Mouse (Mus musculus): ENCODE measurements around the gene Abt1. TPM values are rescaled to one million over a fixed set of nuclear protein-coding genes. Genes with fewer than 3 reads are reported as not detected.
A peak's percentile ranks its signal among the peaks of the same experiment; 100 is the strongest.

The Abt1 gene
- total RNA-seq, 2 experiments from 2014 or later = 10.7 to 13.7 TPM

DNA sequence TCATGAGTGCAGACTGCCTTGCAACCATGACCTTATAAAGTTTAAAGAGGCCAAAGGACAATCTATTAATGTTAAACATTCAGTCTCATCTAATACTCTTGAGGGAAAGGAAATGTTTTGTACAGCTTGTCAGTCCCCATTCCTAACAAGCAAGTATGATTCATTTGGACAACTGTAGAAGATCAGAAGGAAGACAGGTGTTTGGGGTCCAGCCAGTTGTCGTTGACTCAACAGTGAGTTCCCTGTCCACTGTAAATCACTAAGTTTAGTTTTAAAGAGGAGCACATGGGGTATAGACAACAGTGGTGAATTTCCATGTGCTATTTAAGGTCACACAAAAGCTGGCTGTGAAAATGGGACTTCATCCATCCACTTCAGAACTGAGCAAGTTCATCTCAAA is 51.2 kb downstream of the Abt1 start:
- no peak for ATAC-seq (replicated peaks; ENCODE audit: low FRiP score, low TSS enrichment, poor library complexity, severe bottlenecking)

DNA sequence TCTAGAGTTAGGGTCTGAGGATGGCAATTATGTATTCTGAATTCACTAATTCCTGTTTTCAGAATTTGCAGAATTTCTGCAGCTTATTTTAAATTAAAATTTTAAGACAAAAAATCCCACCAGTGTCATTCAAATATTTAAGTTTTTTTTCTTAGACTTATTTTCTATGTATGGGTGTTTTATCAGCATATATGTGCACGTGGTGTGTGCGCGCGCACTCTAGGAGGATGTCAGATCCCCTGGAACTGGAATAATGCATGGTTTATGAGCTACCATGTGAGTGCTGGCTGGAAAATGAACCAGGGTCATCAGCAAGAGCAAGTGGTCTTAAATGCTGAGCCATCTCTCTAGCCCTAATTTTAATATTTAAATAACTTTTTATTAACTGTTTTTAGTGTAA is 53.6 kb downstream of the Abt1 start:
- ATAC-seq (replicated peaks; ENCODE audit: low FRiP score, low TSS enrichment, poor library complexity, severe bottlenecking) = no peak

GRCm38 (mm10) chr13:23369421-23369765 is 54.3 kb downstream of the Abt1 start:
- ATAC-seq (replicated peaks; ENCODE audit: low FRiP score, low TSS enrichment, poor library complexity, severe bottlenecking) = peak; percentile 59

DNA sequence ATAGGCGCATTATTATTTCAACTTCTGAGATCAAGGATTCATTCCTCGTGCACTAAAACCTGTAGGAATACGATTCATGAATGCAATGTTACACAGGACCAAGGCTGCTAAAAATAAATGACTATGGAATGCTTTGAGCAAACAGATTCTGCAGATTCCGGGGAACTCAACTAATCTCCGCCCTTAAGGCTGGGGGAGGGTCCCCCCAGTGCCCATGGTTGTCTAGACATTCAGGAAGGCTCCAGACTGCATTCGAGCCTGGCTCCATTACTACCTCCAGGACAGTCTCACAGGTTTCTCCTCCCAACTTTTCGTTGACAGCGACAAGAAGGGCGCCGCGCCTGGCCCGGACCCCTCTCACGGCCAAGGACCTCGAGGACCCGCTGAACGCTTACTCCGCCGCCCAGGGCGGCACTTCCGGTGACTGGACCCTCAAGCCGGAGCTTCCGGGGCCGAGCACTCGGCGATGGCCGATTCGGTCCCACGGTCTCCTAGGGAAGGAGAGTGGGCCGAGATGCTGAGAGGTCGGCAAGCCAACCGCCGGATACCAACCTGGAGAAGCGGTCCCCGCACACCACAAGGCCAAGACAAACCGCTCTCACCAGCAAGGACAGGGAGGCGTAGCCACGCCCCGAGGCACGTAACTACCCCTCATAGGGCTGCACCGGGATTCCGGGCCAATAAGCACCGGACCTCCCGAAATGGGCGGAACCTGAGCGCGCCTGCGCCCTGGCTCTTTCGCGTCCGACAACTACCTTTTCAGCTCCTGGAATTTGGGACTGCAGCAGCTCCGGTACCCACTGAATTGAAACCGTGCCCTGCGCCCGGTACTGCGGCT is 54.9 kb downstream of the Abt1 start, which contains the start of gene Zfp322a:
TSS of gene Zfp322a (minus strand) at position 626 of the 838 bp plus-strand sequence.
- ATAC-seq (replicated peaks; ENCODE audit: low FRiP score, low TSS enrichment, poor library complexity, severe bottlenecking) = peak; percentile 98

Other genes starting within 250 kb of the Abt1 start
- gene Vmn1r220, start 235.9 kb downstream of the Abt1 start, total RNA-seq (2014; fragmentation: Nextera tagmentation) = not detected in 2 replicates
- gene Vmn1r220, start 235.9 kb downstream of the Abt1 start, total RNA-seq (2017) = not detected in 2 replicates
- gene Vmn1r221, start 209.7 kb downstream of the Abt1 start, total RNA-seq (2014; fragmentation: Nextera tagmentation) = not detected in 2 replicates
- not detected in 2 replicates for gene Vmn1r221, start 209.7 kb downstream of the Abt1 start, total RNA-seq (2017)
- gene Vmn1r222, start 187.9 kb downstream of the Abt1 start, total RNA-seq (2014; fragmentation: Nextera tagmentation) = not detected in 2 replicates
- gene Vmn1r222, start 187.9 kb downstream of the Abt1 start, total RNA-seq (2017) = not detected in 2 replicates
- not detected in 2 replicates for gene Vmn1r223, start 176.7 kb downstream of the Abt1 start, total RNA-seq (2014; fragmentation: Nextera tagmentation)
- gene Vmn1r223, start 176.7 kb downstream of the Abt1 start, total RNA-seq (2017) = not detected in 2 replicates
- gene Zfp322a, start 54.7 kb downstream of the Abt1 start, total RNA-seq (2014; fragmentation: Nextera tagmentation) = 16.0 and 23.2 TPM in 2 replicates
- 64.7 and 75.8 TPM in 2 replicates for gene Zfp322a, start 54.7 kb downstream of the Abt1 start, total RNA-seq (2017)
- gene Btn1a1, start 42.0 kb upstream of the Abt1 start, total RNA-seq (2014; fragmentation: Nextera tagmentation) = not detected in 2 replicates
- gene Btn1a1, start 42.0 kb upstream of the Abt1 start, total RNA-seq (2017) = not detected in 2 replicates
- not detected in 2 replicates for gene Btn2a2, start 65.0 kb upstream of the Abt1 start, total RNA-seq (2014; fragmentation: Nextera tagmentation)
- gene Btn2a2, start 65.0 kb upstream of the Abt1 start, total RNA-seq (2017) = not detected in 2 replicates
- 115 and 209 TPM in 2 replicates for gene Hist1h4h, start 107.2 kb upstream of the Abt1 start, total RNA-seq (2014; fragmentation: Nextera tagmentation)
- 683 and 1,187 TPM in 2 replicates for gene Hist1h4h, start 107.2 kb upstream of the Abt1 start, total RNA-seq (2017)
- 41.1 and 66.5 TPM in 2 replicates for gene Hist1h2af, start 110.0 kb upstream of the Abt1 start, total RNA-seq (2014; fragmentation: Nextera tagmentation)
- 1,297 and 1,759 TPM in 2 replicates for gene Hist1h2af, start 110.0 kb upstream of the Abt1 start, total RNA-seq (2017)
- gene Hist1h3g, start 111.6 kb upstream of the Abt1 start, total RNA-seq (2014; fragmentation: Nextera tagmentation) = 189 and 293 TPM in 2 replicates
- 189 and 625 TPM in 2 replicates for gene Hist1h3g, start 111.6 kb upstream of the Abt1 start, total RNA-seq (2017)
- gene Hist1h2bh, start 119.5 kb upstream of the Abt1 start, total RNA-seq (2014; fragmentation: Nextera tagmentation) = 31.9 and 110 TPM in 2 replicates
- gene Hist1h2bh, start 119.5 kb upstream of the Abt1 start, total RNA-seq (2017) = 85.7 and 165 TPM in 2 replicates
- 31.6 and 53.6 TPM in 2 replicates for gene Hist1h3f, start 120.2 kb upstream of the Abt1 start, total RNA-seq (2014; fragmentation: Nextera tagmentation)
- 69.9 and 132 TPM in 2 replicates for gene Hist1h3f, start 120.2 kb upstream of the Abt1 start, total RNA-seq (2017)
- gene Hist1h4f, start 127.8 kb upstream of the Abt1 start, total RNA-seq (2014; fragmentation: Nextera tagmentation) = 281 and 340 TPM in 2 replicates
- gene Hist1h4f, start 127.8 kb upstream of the Abt1 start, total RNA-seq (2017) = 1,052 and 1,693 TPM in 2 replicates
- gene Hist1h1d, start 129.4 kb upstream of the Abt1 start, total RNA-seq (2014; fragmentation: Nextera tagmentation) = 29.5 and 42.3 TPM in 2 replicates
- 81.4 and 84.0 TPM in 2 replicates for gene Hist1h1d, start 129.4 kb upstream of the Abt1 start, total RNA-seq (2017)
- 124 and 193 TPM in 2 replicates for gene Hist1h3e, start 138.5 kb upstream of the Abt1 start, total RNA-seq (2014; fragmentation: Nextera tagmentation)
- 254 and 322 TPM in 2 replicates for gene Hist1h3e, start 138.5 kb upstream of the Abt1 start, total RNA-seq (2017)
- 5.7 and 12.6 TPM in 2 replicates for gene Hist1h2ae, start 147.4 kb upstream of the Abt1 start, total RNA-seq (2014; fragmentation: Nextera tagmentation)
- 237 and 359 TPM in 2 replicates for gene Hist1h2ae, start 147.4 kb upstream of the Abt1 start, total RNA-seq (2017)
- gene Hist1h2bg, start 147.5 kb upstream of the Abt1 start, total RNA-seq (2014; fragmentation: Nextera tagmentation) = 386 and 627 TPM in 2 replicates
- 891 and 1,210 TPM in 2 replicates for gene Hist1h2bg, start 147.5 kb upstream of the Abt1 start, total RNA-seq (2017)
- 342 and 512 TPM in 2 replicates for gene Hist1h2bf, start 150.3 kb upstream of the Abt1 start, total RNA-seq (2014; fragmentation: Nextera tagmentation)
- gene Hist1h2bf, start 150.3 kb upstream of the Abt1 start, total RNA-seq (2017) = 329 and 662 TPM in 2 replicates
- 1.4 and 11.1 TPM in 2 replicates for gene Hist1h2ad, start 150.5 kb upstream of the Abt1 start, total RNA-seq (2014; fragmentation: Nextera tagmentation)
- 1,263 and 1,317 TPM in 2 replicates for gene Hist1h2ad, start 150.5 kb upstream of the Abt1 start, total RNA-seq (2017)
- gene Hist1h3d, start 151.9 kb upstream of the Abt1 start, total RNA-seq (2014; fragmentation: Nextera tagmentation) = 123 and 185 TPM in 2 replicates
- gene Hist1h3d, start 151.9 kb upstream of the Abt1 start, total RNA-seq (2017) = 84.0 and 189 TPM in 2 replicates
- gene Hist1h4d, start 157.7 kb upstream of the Abt1 start, total RNA-seq (2014; fragmentation: Nextera tagmentation) = 470 and 507 TPM in 2 replicates
- 756 and 1,171 TPM in 2 replicates for gene Hist1h4d, start 157.7 kb upstream of the Abt1 start, total RNA-seq (2017)
- 26.9 and 37.8 TPM in 2 replicates for gene Hist1h2be, start 197.3 kb upstream of the Abt1 start, total RNA-seq (2014; fragmentation: Nextera tagmentation)
- gene Hist1h2be, start 197.3 kb upstream of the Abt1 start, total RNA-seq (2017) = 47.9 and 73.4 TPM in 2 replicates
- 289 and 399 TPM in 2 replicates for gene Hist1h1e, start 198.7 kb upstream of the Abt1 start, total RNA-seq (2014; fragmentation: Nextera tagmentation)
- 199 and 265 TPM in 2 replicates for gene Hist1h1e, start 198.7 kb upstream of the Abt1 start, total RNA-seq (2017)

Measured in megakaryocyte-erythroid progenitor cell, adult 5-6 weeks (primary cell).